Mouse (Mus musculus) ovary, postnatal 36 days (tissue): ENCODE results near the gene Ttc39b.
A peak's percentile ranks its signal among the peaks of the same experiment; 100 is the strongest.

Experiments used
- DNase-seq: peaks from one replicate; pipeline ENCODE4 v3.0.0; 2022; ENCODE audit warnings: low spot score, mixed read lengths

Gene Ttc39b

DNA sequence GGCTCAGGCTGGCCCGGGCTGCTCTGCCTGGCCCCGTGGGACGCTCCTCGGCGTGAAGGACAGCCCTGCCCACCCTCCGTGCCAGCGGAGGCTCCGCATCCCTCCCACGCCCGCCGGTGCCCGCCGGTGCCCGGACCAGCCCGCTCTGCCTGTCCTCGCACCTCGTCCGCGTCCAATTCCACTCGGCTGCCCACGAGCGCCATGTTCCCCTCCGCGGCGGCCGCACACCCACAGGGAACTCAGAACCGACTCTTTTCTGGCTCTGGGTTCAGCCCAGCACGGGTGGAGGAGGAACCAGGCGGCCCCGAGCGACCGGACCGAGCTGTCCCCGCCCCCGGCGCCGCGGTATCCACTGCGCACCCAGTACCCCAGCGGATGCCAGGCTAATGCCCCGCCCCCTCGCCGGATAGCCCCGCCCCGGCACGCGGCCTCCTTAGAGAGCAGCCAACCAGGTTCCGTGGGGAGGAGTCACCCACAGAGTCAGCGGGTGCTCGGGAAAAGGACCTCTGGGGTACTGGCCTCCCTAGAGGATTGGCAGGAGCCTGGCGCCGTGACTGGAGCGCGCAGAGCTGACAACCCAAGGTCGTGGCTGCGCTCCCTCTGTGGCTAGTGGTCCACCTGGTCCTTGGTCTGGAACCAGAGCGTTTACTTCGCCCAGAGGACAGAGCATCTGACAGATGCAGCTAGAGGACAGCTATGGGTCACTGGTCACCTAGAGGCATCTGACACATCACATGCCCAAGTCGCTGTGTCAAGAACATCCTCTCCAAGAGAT, at the start of gene Ttc39b:
Ttc39b (minus strand) TSS at position 346 of the 775 bp plus-strand sequence.
- peak; percentile 99 for DNase-seq

- no peak for DNase-seq
Measured at GRCm38 (mm10) chr4:83373381-83373780, 49.3 kb upstream of the Ttc39b start.

GRCm38 (mm10) chr4:83357738-83358137, 33.7 kb upstream of the Ttc39b start:
- no peak for DNase-seq

- DNase-seq = no peak
Measured at GRCm38 (mm10) chr4:83354786-83355185, 30.7 kb upstream of the Ttc39b start.

DNA sequence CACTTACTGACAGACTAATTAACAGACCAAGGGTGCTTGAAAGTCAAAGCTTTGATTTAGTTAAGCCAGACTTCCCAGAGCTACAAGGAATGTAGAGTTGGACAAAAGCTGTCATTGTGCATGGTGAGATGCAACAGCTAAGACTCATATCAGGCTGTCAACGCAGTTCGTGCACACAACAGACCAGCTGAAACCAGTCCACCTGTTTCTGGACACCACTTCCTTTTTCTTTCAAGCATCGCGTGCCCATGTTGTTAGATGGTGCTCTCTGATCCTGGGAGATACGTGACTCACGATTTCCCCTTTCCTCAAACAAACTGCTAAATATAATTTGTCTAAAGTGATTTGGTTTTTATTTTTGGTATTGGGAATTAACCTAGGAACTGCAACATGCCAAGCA, 29.9 kb upstream of the Ttc39b start:
- DNase-seq = no peak

DNA sequence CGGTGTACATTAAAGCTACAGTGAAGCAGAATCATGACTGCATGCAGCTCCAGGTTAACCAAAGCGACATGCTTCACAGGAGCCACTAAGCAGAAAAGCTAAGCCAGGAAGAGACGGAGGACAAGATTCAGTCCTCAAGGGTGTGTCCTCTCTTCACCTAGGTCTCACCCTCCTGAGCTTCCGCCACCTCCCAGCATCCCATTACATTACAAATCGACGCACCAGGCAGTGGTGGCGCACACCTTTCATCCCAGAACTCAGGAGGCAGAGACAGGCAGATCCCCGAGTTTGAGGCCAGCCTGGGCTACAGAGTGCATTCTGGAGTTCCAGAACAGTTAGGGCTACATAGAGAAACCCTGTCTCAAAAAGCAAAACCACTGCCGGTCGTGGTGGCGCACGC, 29.2 kb upstream of the Ttc39b start:
- no peak for DNase-seq

GRCm38 (mm10) chr4:83350719-83351118, 26.7 kb upstream of the Ttc39b start:
- peak; percentile 40 for DNase-seq

GRCm38 (mm10) chr4:83348970-83349369, 24.9 kb upstream of the Ttc39b start:
- no peak for DNase-seq

DNA sequence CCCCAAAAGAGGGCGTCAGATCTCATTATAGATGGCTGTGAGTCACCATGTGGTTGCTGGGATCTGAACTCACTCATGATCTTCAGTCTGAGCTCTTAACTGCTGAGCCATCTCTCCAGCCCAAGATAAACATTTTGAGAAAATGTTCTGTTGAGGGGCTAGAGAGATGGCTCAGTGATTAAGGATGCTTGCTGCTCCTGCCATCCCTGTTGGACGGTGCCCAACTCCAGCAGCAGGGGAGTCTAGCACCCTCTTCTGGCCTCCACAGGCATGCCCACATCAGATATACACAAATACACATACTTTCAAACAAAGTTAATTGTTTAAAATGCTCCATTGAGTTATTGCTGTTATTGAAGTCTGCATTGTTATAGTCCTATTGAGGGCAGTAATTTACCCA, 19.8 kb upstream of the Ttc39b start:
- DNase-seq = peak; percentile 14

DNA sequence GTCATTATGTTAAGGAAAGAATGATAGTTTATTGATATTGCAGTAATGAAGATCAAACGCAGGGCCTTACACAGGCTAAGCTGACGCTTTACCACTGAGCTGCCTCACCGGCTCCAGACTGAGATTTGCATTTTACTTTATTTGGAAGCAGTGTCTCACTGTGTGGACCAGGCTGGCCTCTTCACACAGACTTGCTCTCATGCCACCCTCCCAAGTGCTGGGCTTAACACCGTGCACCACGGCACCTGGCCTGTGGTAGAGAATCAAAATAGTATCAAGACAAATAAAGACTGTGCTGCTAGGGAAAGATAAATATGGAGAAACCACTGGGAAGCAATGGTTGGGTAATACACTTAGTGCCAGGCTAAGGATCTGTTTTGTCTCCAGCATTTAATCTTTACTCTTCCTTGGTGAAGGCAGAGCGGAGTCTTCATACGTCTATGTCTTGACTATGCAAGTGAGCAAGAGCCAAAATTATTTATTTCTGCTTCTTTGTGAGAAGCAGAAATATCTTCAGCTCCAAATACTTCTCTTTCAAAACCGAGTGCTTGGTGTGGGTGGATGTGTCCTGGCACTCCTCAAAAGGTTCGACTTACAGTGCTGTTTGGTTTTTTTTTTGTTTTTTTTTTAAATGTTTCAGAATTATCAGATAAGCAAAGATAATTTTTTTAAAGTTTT, 19.2 kb upstream of the Ttc39b start:
- DNase-seq = no peak

DNA sequence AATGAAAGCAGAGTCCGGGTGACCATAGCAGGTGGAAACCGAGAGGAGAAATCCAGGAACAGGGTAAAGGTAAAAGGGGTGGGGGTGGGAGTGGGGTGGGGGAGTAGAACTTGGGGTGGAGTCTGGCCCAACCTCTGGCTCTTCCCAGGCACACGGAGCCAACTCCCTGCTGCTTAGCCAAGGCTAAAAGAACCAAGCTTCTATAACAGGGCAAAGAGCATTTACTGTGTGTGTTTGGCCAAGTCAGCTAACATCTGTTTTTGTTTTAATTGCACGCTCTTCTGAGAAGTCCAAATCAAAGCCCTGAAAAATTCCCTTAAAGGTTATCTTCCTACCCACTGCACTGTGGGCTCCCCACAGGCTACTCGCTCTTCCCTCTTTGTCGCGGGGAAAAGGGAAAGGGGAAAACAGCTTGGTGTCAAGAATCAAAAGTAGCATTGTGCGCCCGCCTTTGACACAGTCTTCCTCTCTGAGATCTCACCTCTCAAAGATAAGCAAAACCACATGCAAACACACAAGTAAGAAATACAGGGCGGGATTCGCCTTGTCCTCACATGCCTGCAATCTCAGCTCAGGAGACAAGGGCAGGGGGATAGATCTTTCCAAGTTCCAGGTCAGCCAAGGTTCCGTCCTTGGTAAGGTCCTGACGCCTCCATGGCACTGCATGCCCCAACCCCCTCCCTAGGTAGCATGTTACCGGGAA, 18.4 kb upstream of the Ttc39b start:
- peak; percentile 22 for DNase-seq

GRCm38 (mm10) chr4:83339393-83339792, 15.3 kb upstream of the Ttc39b start:
- DNase-seq = no peak

DNA sequence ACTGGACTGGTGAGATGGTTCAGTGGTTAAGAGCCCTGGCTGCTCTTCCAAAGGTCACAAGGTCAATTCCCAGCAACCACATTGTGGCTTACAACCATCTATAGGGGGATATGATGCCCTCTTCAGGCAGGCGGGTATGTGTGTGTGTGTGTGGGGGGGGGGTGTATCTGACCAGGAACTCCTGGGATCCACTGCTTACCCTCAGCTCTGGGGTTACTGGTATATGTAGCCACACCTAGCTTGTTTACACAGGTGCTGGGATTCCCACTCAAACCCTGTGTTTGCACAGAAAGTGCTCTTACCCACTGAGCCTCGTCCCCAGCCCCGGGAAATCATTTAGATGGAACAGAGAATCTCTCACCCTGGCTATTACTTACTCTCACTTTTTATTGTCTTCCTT, 13.7 kb upstream of the Ttc39b start:
- DNase-seq = no peak

DNA sequence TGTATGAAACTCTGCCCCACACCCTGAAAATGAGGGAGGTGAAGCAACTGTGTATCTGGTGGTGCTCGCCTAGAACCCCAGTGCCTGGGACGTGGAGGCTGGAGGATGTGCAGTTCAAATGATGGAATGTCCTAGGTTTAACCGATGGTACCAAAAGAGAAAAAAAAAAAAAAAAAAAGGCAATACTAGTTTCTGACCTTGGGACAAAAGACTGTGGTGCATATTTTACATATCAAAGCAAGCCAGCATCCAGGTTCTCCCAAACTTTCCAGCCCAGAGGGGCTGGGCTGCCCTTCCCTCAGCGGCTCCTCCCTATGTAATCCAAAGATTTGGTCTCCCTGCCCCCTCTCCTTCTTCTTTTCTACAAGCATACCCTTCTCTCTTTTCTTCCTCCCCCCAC, 6.3 kb upstream of the Ttc39b start:
- no peak for DNase-seq

GRCm38 (mm10) chr4:83329615-83330014, 5.6 kb upstream of the Ttc39b start:
- no peak for DNase-seq

- no peak for DNase-seq
Measured at GRCm38 (mm10) chr4:83328026-83328945, 4.2 kb upstream of the Ttc39b start.

DNA sequence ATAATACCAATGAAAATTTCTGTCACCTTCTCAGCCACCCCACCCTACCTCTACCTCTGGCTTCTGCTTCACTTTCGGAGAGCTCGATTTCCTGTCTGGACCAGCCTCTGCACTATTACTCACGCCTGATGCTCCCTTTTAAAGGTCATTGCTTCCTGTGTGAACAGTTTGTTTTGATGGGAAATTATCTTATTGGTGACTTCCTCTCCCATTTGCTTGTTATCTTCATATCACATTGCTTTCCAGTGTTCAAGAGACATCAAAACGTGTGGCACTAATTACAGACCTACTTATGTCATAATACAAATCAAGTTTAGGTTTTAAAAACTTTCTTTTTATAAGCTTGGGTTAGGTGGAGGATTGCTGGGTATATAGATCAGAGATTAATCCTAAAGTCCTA, 3.5 kb upstream of the Ttc39b start:
- DNase-seq = no peak

- no peak for DNase-seq
Measured at GRCm38 (mm10) chr4:83325366-83325765, 1.3 kb upstream of the Ttc39b start.

- DNase-seq = peak; percentile 85
Measured at GRCm38 (mm10) chr4:83323201-83323903, 703 bp downstream of the Ttc39b start.

DNA sequence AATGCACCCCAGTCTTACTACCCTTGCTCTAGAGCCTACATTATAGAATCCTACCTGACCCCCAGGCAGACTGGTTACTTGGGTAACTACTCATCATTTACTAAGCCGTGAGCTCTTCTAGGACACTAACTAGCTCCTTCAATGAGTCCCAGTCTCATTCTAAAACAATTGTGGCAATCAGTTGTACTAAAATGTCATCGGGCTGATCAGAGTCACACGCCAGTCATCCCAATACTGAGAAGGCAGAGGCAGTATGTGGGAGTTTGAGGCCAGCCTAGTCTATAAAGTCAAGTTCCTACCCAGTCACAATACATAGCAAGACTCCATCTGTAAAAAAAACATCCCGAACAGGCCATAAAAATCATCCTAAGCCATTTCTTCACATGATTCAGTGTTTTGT, 4.3 kb downstream of the Ttc39b start:
- DNase-seq = no peak

GRCm38 (mm10) chr4:83318758-83319157, 5.3 kb downstream of the Ttc39b start:
- no peak for DNase-seq
